Mouse (Mus musculus) spleen, adult 2 months (tissue): ENCODE data around the gene Vsx1.

Source experiments
- CTCF ChIP-seq: fragments of 200-500 bp; IDR thresholded peaks from 2 replicates; pipeline ENCODE4 v1.5.1; 2011; ENCODE audit warnings: mild to moderate bottlenecking, inconsistent platforms; ENCODE audit not compliant: insufficient read depth, insufficient read length, insufficient replicate concordance; ENCODE audit errors: extremely low read depth
- POLR2A ChIP-seq: fragments of 200-500 bp; IDR thresholded peaks from 2 replicates; pipeline ENCODE4 v1.6.1; 2011; ENCODE audit warnings: low read depth, low read length, inconsistent platforms

DNA sequence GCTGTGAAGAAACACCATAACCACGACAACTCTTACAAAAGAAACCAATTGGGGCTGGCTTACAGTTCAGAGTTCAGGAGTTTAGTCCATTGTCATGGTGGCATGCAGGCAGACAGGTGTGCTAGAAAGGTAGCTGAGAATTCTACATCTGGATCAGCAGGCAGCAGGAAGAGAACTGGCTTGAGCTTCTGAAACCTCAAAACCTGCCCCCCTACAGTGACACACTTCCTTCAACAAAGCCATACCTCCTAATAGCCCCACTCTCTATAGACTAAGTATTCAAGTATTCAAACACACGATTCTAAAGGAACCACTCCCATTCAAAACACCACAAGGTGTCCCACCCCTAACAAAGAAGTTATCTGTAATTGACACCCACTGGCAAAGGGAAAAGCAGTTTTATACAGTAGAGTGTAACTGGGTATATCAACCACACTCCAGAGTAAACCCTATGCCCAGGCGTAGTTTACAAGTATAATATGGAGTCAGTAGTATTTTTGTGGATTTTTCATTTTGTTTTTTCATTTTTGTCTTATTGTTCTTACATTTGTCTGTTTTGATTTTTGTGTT lies 53.2 kb downstream of the Vsx1 start:
- TF ChIP-seq POLR2A (no peak), CTCF (no peak)
